Mouse (Mus musculus): ENCODE results near the gene Pgm5. TPM values are rescaled to one million over a fixed set of nuclear protein-coding genes. Genes with fewer than 3 reads are reported as not detected.
A peak's percentile ranks its signal among the peaks of the same experiment; 100 is the strongest.
"Not testable (repeated sequence)": the region's sequence is repeated elsewhere in the genome, so short reads cannot be mapped to it uniquely, and the experiment has no call there.

Pgm5 gene
- polyA plus RNA-seq, 1 experiment from 2014 or later = 0.54 TPM

DNA sequence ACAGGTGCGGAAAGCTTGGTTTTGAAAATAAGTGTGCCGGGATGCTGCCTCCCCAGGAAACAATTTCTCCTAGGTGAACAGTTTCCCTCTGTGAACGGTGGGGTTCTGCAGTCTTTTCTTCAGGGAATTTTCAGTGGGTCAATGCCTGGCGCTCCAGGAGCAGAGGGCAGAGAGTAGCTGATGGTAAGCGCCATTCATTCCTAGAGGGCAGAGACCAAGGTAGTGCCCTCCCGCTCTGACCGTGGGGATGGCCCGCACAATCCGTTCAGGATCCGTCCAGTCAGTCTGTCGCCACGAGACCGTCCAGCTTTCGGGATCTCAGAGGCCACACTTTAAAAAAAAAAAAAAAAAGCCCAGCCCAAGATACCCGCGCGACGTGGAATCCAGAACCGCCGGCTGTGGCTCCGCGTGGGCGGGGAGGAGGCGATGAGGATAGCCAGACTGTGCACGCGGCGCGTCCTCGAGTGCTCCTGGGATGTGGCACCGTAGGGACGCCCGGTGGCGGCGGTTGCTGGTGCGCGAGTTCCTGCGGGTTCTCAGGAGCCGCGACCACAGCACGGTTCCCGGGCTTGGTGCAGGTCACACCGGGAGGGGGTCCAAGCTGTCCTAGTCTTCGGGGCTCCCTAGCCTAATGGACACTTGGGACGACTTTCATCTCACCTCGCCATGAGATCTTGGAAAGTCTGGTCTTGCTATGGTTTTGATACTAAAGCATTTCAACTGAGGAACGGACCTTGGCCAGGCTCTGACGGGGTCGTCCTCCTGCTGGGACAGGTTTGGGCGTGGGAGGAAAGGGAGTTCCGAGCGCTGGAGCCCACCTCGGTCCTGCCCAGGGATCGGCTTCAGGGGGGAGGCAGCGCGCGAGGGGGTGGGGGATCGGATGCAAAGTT is 35.6 kb upstream of the Pgm5 start:
- no peak overlapping the region for H3K27ac ChIP-seq
- DNase-seq (ENCODE audit: low spot score) = peak; percentile 40
- no peaks in the 10 kb centered on the region for H3K36me3 ChIP-seq
- 2% methylated on average over 57 of the region's 57 CpGs for WGBS
- H3K4me1 ChIP-seq = peaks cover 31% of the 10 kb centered on the region
- H3K27me3 ChIP-seq (ENCODE audit: low read depth, poor library complexity, severe bottlenecking) = peaks cover 79% of the 10 kb centered on the region
- H3K4me3 ChIP-seq = peak overlapping the region; percentile 36
- H3K9me3 ChIP-seq (replicated peaks) = no peaks in the 10 kb centered on the region

DNA sequence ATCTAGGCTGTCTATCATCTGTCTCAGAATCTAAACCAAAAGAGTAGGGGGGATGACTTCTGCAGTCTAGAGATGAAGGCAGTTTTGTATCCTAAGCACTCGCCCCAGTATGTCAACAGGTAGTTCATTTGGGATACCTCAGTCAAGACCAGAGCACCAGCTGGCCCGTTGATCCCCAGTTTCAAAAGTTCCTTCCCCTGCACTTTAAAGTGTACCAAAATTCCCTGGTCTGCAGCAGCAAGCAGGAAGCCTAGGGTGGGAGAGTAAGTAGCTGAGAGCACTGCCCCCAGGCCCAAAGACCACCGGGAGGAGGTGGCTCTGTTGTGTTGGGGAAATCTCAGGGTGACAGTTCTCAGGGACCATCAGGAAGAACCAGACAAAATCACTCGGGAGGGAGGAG is 34.9 kb upstream of the Pgm5 start:
- Histone ChIP-seq H3K27ac (no peak overlapping the region), H3K27me3 (ENCODE audit: low read depth, poor library complexity, severe bottlenecking) (peaks cover 79% of the 10 kb centered on the region), H3K36me3 (no peaks in the 10 kb centered on the region), H3K4me1 (peaks cover 31% of the 10 kb centered on the region), H3K9me3 (replicated peaks) (no peaks in the 10 kb centered on the region), H3K4me3 (no peak overlapping the region)
- 13% methylated on average over 4 of the region's 4 CpGs for WGBS
- DNase-seq (ENCODE audit: low spot score) = no peak

DNA sequence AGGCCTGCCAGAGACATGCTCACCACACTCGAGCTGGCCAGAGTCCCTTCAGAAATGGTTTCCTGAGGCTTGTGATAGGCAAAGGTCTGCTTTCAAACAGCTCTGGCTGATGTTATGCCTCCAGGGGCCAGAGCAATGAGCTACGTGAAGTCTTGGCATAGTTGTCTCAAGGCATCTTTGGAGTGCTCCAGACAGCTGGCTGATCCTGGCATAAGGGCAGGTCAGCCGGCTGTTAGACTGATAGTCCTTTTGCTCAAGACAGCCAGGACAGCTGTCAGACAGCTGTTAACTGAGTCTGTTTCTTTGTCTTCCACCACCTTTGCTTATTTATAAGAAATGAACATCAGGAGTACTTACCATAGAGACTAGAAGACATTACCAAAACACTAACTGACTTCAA is 25.2 kb upstream of the Pgm5 start:
- WGBS = 84% methylated on average over 3 of the region's 3 CpGs
- H3K27ac ChIP-seq = no peak overlapping the region

GRCm38 (mm10) chr19:24885504-24885903 is 23.8 kb upstream of the Pgm5 start:
- Histone ChIP-seq H3K27ac (no peak overlapping the region), H3K4me3 (no peak overlapping the region), H3K36me3 (no peaks in the 10 kb centered on the region), H3K4me1 (no peaks in the 10 kb centered on the region), H3K9me3 (replicated peaks) (no peaks in the 10 kb centered on the region), H3K27me3 (ENCODE audit: low read depth, poor library complexity, severe bottlenecking) (peaks cover 16% of the 10 kb centered on the region; the same call in 1 of the 2 replicates)
- WGBS = 16% methylated on average over 5 of the region's 5 CpGs
- peak; percentile 62 for DNase-seq (ENCODE audit: low spot score)

More for the DNA sequence above, 25.2 kb upstream of the Pgm5 start:
- Histone ChIP-seq H3K4me3 (no peak overlapping the region), H3K36me3 (no peaks in the 10 kb centered on the region), H3K4me1 (no peaks in the 10 kb centered on the region), H3K27me3 (ENCODE audit: low read depth, poor library complexity, severe bottlenecking) (peaks cover 20% of the 10 kb centered on the region; the same call in 1 of the 2 replicates), H3K9me3 (replicated peaks) (no peaks in the 10 kb centered on the region)
- no peak for DNase-seq (ENCODE audit: low spot score)

DNA sequence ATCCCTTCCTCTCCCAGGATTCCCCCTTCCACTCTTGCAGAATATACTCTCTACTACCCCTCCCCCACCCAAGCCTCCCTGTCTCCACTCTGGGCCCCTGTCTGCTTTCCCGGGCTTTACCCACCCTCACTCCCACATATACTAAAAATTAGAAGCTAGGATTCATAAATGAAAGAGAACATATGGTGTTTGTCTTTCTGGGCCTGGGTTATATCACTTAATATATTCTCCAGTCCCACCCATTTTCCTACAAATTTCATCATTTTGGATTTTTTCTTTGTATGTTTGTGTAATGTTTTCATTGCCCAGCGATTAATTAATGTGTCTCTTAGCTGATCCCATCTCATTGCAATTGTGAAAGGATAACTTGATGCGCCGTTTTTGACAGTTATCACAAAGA is 19.6 kb upstream of the Pgm5 start:
- no peaks in the 10 kb centered on the region for H3K4me1 ChIP-seq
- DNase-seq (ENCODE audit: low spot score) = no peak
- 73% methylated on average over 4 of the region's 4 CpGs for WGBS
- H3K9me3 ChIP-seq (replicated peaks) = no peaks in the 10 kb centered on the region
- H3K27ac ChIP-seq = no peak overlapping the region
- H3K4me3 ChIP-seq = no peak overlapping the region
- H3K36me3 ChIP-seq = no peaks in the 10 kb centered on the region
- 0 out of 2 replicates have a peak, but pooled peaks cover 6% of the 10 kb centered on the region for H3K27me3 ChIP-seq (ENCODE audit: low read depth, poor library complexity, severe bottlenecking)

DNA sequence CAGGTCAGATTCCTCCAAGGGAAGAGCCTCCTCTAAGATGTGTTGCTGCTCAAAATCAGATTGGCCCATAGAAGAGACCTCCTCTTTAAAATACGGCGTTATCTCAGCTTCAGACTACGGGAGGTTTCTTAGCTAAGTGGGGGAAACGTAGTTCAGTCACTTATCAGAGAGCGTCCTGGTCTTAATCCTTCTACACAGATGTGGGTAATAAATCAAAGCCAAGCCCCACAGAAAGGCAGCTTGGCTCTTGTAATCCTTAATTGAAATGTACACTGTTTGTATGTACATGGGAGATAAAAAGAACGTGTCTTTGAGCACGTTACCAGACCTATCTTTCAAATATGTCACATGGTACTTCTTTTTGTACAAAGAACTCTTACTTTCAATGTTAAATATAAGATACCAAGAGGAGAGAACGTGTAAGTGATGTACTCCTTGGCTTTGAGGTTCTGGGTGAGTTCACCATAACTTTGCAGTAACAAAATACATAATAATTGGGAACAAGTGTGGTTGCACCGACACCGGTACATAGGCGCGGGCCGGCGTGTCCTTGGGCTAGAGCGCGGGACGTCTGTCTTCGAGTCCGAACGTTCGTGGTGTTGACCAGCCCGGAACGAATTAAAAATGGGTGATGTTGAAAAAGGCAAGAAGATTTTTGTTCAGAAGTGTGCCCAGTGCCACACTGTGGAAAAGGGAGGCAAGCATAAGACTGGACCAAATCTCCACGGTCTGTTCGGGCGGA is 13.6 kb upstream of the Pgm5 start, which contains the start of gene Gm10053:
Gm10053 (plus strand) TSS at position 558 of the 742 bp plus-strand sequence.
- DNase-seq (ENCODE audit: low spot score); H3K4me3 ChIP-seq; H3K36me3 ChIP-seq; H3K9me3 ChIP-seq (replicated peaks); H3K27ac ChIP-seq: not testable (repeated sequence)
- WGBS = 75% methylated on average over 23 of the region's 26 CpGs
- Histone ChIP-seq H3K27me3 (ENCODE audit: low read depth, poor library complexity, severe bottlenecking) (peaks cover 17% of the 10 kb centered on the region), H3K4me1 (peaks cover 11% of the 10 kb centered on the region)

DNA sequence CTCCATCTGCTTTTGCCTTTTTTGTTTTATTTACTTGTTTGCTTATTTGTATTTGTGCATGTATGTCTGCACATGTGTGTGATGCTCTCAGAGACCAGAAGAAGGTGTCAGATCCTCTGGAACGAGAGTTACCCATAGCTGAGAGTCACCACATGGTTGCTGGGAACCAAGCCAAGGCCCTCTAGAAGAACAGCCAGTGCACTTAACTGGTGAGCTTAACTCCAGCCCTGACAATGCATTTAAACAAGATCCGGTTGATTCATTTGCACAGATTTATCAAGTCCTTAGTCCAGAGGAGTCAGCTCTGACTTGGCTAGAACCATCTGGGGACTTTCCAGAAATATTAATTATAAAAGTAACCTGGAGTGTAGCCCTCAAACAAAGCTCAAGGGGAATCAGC is 12.2 kb upstream of the Pgm5 start:
- 80% methylated on average over 2 of the region's 2 CpGs for WGBS
- DNase-seq (ENCODE audit: low spot score) = no peak

GRCm38 (mm10) chr19:24871037-24871635 is 9.5 kb upstream of the Pgm5 start:
- Histone ChIP-seq H3K4me3 (peak overlapping the region; percentile 44), H3K9me3 (replicated peaks) (no peaks in the 10 kb centered on the region), H3K4me1 (peaks cover 34% of the 10 kb centered on the region), H3K36me3 (no peaks in the 10 kb centered on the region), H3K27me3 (ENCODE audit: low read depth, poor library complexity, severe bottlenecking) (peaks cover 17% of the 10 kb centered on the region), H3K27ac (peak overlapping the region; percentile 12; the same call in 1 of the 2 replicates)
- DNase-seq (ENCODE audit: low spot score) = peak; percentile 88
- WGBS = 20% methylated on average over 18 of the region's 18 CpGs

More for the DNA sequence above, 12.2 kb upstream of the Pgm5 start:
- Histone ChIP-seq H3K4me1 (peaks cover 24% of the 10 kb centered on the region), H3K9me3 (replicated peaks) (no peaks in the 10 kb centered on the region), H3K27ac (no peak overlapping the region), H3K36me3 (no peaks in the 10 kb centered on the region), H3K4me3 (no peak overlapping the region), H3K27me3 (ENCODE audit: low read depth, poor library complexity, severe bottlenecking) (peaks cover 17% of the 10 kb centered on the region)

- Histone ChIP-seq H3K4me3 (no peak overlapping the region), H3K27ac (no peak overlapping the region), H3K36me3 (no peaks in the 10 kb centered on the region), H3K9me3 (replicated peaks) (no peaks in the 10 kb centered on the region), H3K27me3 (ENCODE audit: low read depth, poor library complexity, severe bottlenecking) (peaks cover 29% of the 10 kb centered on the region), H3K4me1 (peaks cover 36% of the 10 kb centered on the region)
- 81% methylated on average over 9 of the region's 9 CpGs for WGBS
- no peak for DNase-seq (ENCODE audit: low spot score)
Observed at GRCm38 (mm10) chr19:24865436-24865835, 3.8 kb upstream of the Pgm5 start.

- Histone ChIP-seq H3K27ac (peak overlapping the region; percentile 69; the same call in 1 of the 2 replicates), H3K4me3 (peak overlapping the region; percentile 52), H3K4me1 (peaks cover 11% of the 10 kb centered on the region), H3K9me3 (replicated peaks) (no peaks in the 10 kb centered on the region), H3K27me3 (ENCODE audit: low read depth, poor library complexity, severe bottlenecking) (peaks cover 38% of the 10 kb centered on the region), H3K36me3 (no peaks in the 10 kb centered on the region)
- no peak for DNase-seq (ENCODE audit: low spot score)
- 18% methylated on average over 13 of the region's 13 CpGs for WGBS
Observed at GRCm38 (mm10) chr19:24861276-24861611, 411 bp downstream of the Pgm5 start.

DNA sequence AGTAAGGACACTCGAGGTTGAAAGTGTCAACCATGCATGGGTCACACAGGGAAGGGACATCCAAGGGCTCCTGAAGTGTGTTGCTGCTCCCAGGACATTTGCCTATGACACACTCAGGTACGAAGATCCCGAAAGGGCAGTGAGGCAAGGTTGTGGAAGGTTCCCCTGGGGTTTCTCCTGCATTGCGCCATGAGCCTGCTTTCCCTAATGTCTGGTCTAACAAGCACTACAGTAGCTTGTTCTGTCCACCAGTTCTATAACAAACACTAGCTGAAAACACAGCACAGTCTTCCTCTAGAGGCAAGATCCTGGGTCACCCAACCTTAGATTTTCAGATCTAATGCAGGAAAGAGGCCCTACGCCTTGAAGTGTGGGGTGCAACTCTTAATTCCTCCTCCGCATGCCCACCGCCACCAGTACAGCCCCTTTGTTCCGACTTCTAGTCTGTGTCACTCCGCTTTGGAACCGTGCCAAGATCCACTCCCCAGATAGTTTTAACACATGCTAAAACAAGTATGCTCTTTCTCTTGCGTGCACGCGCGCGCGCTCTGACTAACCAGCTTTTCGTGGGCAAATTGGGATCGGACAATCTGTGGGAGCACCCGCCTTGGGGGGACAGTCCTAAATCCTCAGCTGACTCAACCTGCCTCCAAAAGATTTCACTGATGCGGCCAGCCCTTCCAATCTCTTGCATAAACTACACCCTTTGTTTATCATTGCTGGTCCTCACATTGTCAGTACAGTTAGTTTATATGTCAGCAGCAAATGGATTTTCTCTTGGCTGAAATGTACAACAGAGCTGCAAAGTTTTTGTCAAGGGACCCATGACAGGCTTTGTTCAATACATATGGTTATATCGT is 10.0 kb downstream of the Pgm5 start:
- no peak for DNase-seq (ENCODE audit: low spot score)
- Histone ChIP-seq H3K27ac (no peak overlapping the region), H3K4me1 (peaks cover 26% of the 10 kb centered on the region), H3K4me3 (no peak overlapping the region), H3K27me3 (ENCODE audit: low read depth, poor library complexity, severe bottlenecking) (no peaks in the 10 kb centered on the region), H3K9me3 (replicated peaks) (no peaks in the 10 kb centered on the region), H3K36me3 (no peaks in the 10 kb centered on the region)
- 92% methylated on average over 21 of the region's 21 CpGs for WGBS

- Histone ChIP-seq H3K9me3 (replicated peaks) (no peaks in the 10 kb centered on the region), H3K27ac (no peak overlapping the region), H3K27me3 (ENCODE audit: low read depth, poor library complexity, severe bottlenecking) (0 out of 2 replicates have a peak, but pooled peaks cover 6% of the 10 kb centered on the region), H3K4me1 (peaks cover 43% of the 10 kb centered on the region), H3K36me3 (no peaks in the 10 kb centered on the region), H3K4me3 (no peak overlapping the region)
- 75% methylated on average over 2 of the region's 2 CpGs for WGBS
- DNase-seq (ENCODE audit: low spot score) = no peak
Observed at GRCm38 (mm10) chr19:24848844-24849243, 12.8 kb downstream of the Pgm5 start.

All from limb, embryonic 10.5 days (tissue).